Mouse (Mus musculus) ES-E14 (cell line): ENCODE results near the gene Commd1.

ENCODE experiments used
- ZC3H11A ChIP-seq: IDR thresholded peaks from 2 replicates; pipeline ENCODE4 v1.6.1; 2012; ENCODE audit warnings: low read depth, mild to moderate bottlenecking, inconsistent platforms, low read length, borderline replicate concordance
- ZNF384 ChIP-seq: IDR thresholded peaks from 2 replicates; pipeline ENCODE4 v1.6.1; 2012; ENCODE audit warnings: low read depth, low read length, inconsistent platforms

GRCm38 (mm10) chr11:22936446-22937125 lies 45.6 kb downstream of the Commd1 start:
- TF ChIP-seq ZNF384, result no peak
- no peak for TF ChIP-seq ZC3H11A
